In the genomic region with DNA sequence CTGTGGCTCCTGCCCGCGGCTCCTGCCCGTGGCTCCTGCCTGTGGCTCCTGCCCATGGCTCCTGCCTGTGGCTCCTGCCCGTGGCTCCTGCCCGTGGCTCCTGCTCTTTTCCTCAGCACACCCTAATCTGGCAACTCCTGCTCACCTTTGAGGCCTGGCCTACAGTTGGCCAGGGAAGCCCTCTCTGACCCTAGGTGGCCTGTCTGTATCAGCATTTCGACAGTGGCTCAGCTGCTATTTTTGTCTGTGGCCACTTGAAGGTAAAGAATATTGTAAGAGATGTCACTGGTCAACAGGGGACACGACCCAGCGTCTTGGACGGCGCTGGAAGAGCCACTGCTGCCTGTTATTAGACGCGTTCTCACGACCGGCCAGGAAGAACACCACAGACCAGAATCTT, we compare ENCODE assay signal across 22 mouse cellular contexts. TPM values are rescaled to one million over a fixed set of nuclear protein-coding genes. Genes with fewer than 3 reads are reported as not detected.
DNase-seq lines count a peak whose midpoint lies in the region; ATAC-seq and TF ChIP-seq lines count a peak whose summit lies in the region.
"Had no signal": no experiment of that assay in that cellular context is flagged by ENCODE, and none has a peak within 500 bp of the region (broad histone marks: within the 10 kb centered on the region; RNA-seq: fewer than 3 reads in every experiment).

No protein-coding gene starts in this region.

- H3K27me3 ChIP-seq in CH12.LX (replicated peaks): no peaks in the 10 kb centered on the region
- H3K27me3 ChIP-seq in heart, embryonic 13.5 days (replicated peaks): no peaks in the 10 kb centered on the region
- H3K27me3 ChIP-seq in limb, embryonic 10.5 days (ENCODE audit: low read depth, poor library complexity, severe bottlenecking): no peaks in the 10 kb centered on the region
- H3K27me3 ChIP-seq: embryonic facial prominence, embryonic 15.5 days; hindbrain, embryonic 12.5 days; kidney, embryonic 15.5 days; limb, embryonic 13.5 days; liver, embryonic 12.5 days had no signal

- H3K27ac ChIP-seq in CH12.LX (ENCODE audit: insufficient read depth, low read depth): peak overlapping the region; percentile 54
- H3K27ac ChIP-seq in heart, embryonic 13.5 days (replicated peaks): peak overlapping the region; percentile 59
- 0 out of 2 replicates have a peak overlapping the region, but pooled peaks have one; percentile 44 for H3K27ac ChIP-seq in limb, embryonic 10.5 days
- H3K27ac ChIP-seq: embryonic facial prominence, embryonic 15.5 days; hindbrain, embryonic 12.5 days; kidney, embryonic 15.5 days; limb, embryonic 13.5 days; liver, embryonic 12.5 days had no signal

- TF ChIP-seq CTCF in CH12.LX (conservative IDR thresholded peaks at IDR 0.05 in 1 of 2, IDR thresholded peaks at IDR 0.05 in 1 of 2; ENCODE audit: low read depth in 2 of 2, low read length in 2 of 2): no peak

- peaks cover 2 to 17% of the 10 kb centered on the region in 2 experiments; a peak in 3 of 4 replicates for H3K4me1 ChIP-seq in CH12.LX (ENCODE audit: control insufficient read depth in 1 of 2, insufficient read depth in 2 of 2)
- peaks cover 36% of the 10 kb centered on the region for H3K4me1 ChIP-seq in heart, embryonic 13.5 days
- H3K4me1 ChIP-seq in limb, embryonic 10.5 days: peaks cover 36% of the 10 kb centered on the region

- H3K9ac ChIP-seq in CH12.LX (ENCODE audit: insufficient read depth, low read depth): no peak overlapping the region
- H3K9ac ChIP-seq in heart, embryonic 13.5 days: no peak overlapping the region
- H3K9ac ChIP-seq: embryonic facial prominence, embryonic 15.5 days; hindbrain, embryonic 12.5 days; kidney, embryonic 15.5 days; limb, embryonic 13.5 days; liver, embryonic 12.5 days had no signal

- H3K36me3 ChIP-seq in CH12.LX (replicated peaks in 1 of 2; ENCODE audit: control insufficient read depth in 1 of 2, insufficient read depth in 1 of 2, low read length in 1 of 2): peaks cover 12 to 37% of the 10 kb centered on the region in 2 experiments
- H3K36me3 ChIP-seq in heart, embryonic 13.5 days: peaks cover 30% of the 10 kb centered on the region
- H3K36me3 ChIP-seq in limb, embryonic 10.5 days: peaks cover 11% of the 10 kb centered on the region

- peak overlapping the region in 1 of 3 experiments; percentile 23 for H3K4me3 ChIP-seq in CH12.LX (replicated peaks in 1 of 3; ENCODE audit: low read depth in 2 of 3, low read length in 2 of 3, poor library complexity in 1 of 3)
- no peak overlapping the region for H3K4me3 ChIP-seq in heart, embryonic 13.5 days
- H3K4me3 ChIP-seq in limb, embryonic 10.5 days: no peak overlapping the region
- H3K4me3 ChIP-seq: embryonic facial prominence, embryonic 15.5 days; hindbrain, embryonic 12.5 days; kidney, embryonic 15.5 days; limb, embryonic 13.5 days; liver, embryonic 12.5 days had no signal

- no peak for TF ChIP-seq POLR2A in CH12.LX (IDR thresholded peaks at IDR 0.05; ENCODE audit: low read depth, low read length)

- no peak for TF ChIP-seq RAD21 in CH12.LX (IDR thresholded peaks at IDR 0.05; ENCODE audit: low read depth, low read length)

- intact Hi-C loops in heart, postnatal 36 days (cut with DNase I): no loop called here

- H3K9me3 ChIP-seq in CH12.LX (replicated peaks; ENCODE audit: low read length): peaks cover 8% of the 10 kb centered on the region
- no peaks in the 10 kb centered on the region for H3K9me3 ChIP-seq in heart, embryonic 13.5 days
- no peaks in the 10 kb centered on the region for H3K9me3 ChIP-seq in limb, embryonic 10.5 days (replicated peaks)
- H3K9me3 ChIP-seq: hindbrain, embryonic 12.5 days; kidney, embryonic 15.5 days; limb, embryonic 13.5 days; liver, embryonic 12.5 days had no signal

- 74% methylated on average over 14 of the region's 14 CpGs for WGBS in heart, embryonic 13.5 days
- WGBS in limb, embryonic 10.5 days: 96% methylated on average over 14 of the region's 14 CpGs

- H3K79me2 ChIP-seq in CH12.LX (replicated peaks; ENCODE audit: control insufficient read depth, extremely low read depth, insufficient read depth, poor library complexity, severe bottlenecking): peaks cover 2% of the 10 kb centered on the region; the same call in 1 of the 2 replicates

- in situ Hi-C loops in CH12.LX (cut with MboI; ENCODE audit: low pct_ligation_motif_present, low pct_unique_long_range_greater_than_20kb, low sequenced_read_pairs): no loop called here

- DNase-seq in heart, adult 18-20 months: peak; percentile 63 to 78
- DNase-seq in heart, postnatal 36 days: no peak
- DNase-seq in CH12.LX (ENCODE audit: extremely low read depth): no peak
- DNase-seq in limb, embryonic 10.5 days (ENCODE audit: low spot score): no peak
- DNase-seq in Muller cell, postnatal 12 days (ENCODE audit: inconsistent ontology term): no peak
- DNase-seq in lung, postnatal 25 days (ENCODE audit: low spot score): no peak
- DNase-seq: adrenal gland, postnatal 25 days; cerebellum, adult 8-10 months; kidney, adult 11 months; kidney, postnatal 36 days; lung, adult 2 months; lung, postnatal 14 days; midbrain, embryonic 14.5 days; retina, postnatal 1 day; thymus, postnatal 14 days had no signal

- H3K4me2 ChIP-seq in CH12.LX (ENCODE audit: insufficient read depth, low read depth, poor library complexity, severe bottlenecking): no peak overlapping the region
- H3K4me2 ChIP-seq in heart, embryonic 13.5 days: no peak overlapping the region
- H3K4me2 ChIP-seq: embryonic facial prominence, embryonic 15.5 days; hindbrain, embryonic 12.5 days; kidney, embryonic 15.5 days; limb, embryonic 13.5 days; liver, embryonic 12.5 days had no signal

- dilution Hi-C loops in CH12.LX (cut with MboI; ENCODE audit: extremely low pct_ligation_motif_present, extremely low pct_unique_long_range_greater_than_20kb, low sequenced_read_pairs): no loop called here

- no peak for TF ChIP-seq EP300 in CH12.LX (IDR thresholded peaks at IDR 0.05; ENCODE audit: low read length)

- no peak for ATAC-seq in heart, embryonic 13.5 days (ENCODE audit: extremely low read depth, insufficient number of reproducible peaks, low FRiP score, low TSS enrichment)
- ATAC-seq: forebrain, embryonic 16.5 days; liver, embryonic 12.5 days had no signal

TF ChIP-seq in CH12.LX, 34 proteins besides CTCF, POLR2A, EP300 and RAD21:
- TF ChIP-seq PAX5 (IDR thresholded peaks at IDR 0.05; ENCODE audit: low read length) (no peak), KAT2A (IDR thresholded peaks at IDR 0.05; ENCODE audit: insufficient replicate concordance, low read length) (no peak), ZMIZ1 (IDR thresholded peaks at IDR 0.05; ENCODE audit: low read depth, low read length) (no peak), POLR2AphosphoS2 (IDR thresholded peaks at IDR 0.05; ENCODE audit: low read depth, low read length) (no peak), GABPA (IDR thresholded peaks at IDR 0.05; ENCODE audit: insufficient replicate concordance, low read depth, low read length) (no peak), E2F4 (IDR thresholded peaks at IDR 0.05; ENCODE audit: insufficient replicate concordance, low read depth, low read length) (no peak), USF2 (conservative IDR thresholded peaks at IDR 0.05; ENCODE audit: low read depth, low read length) (no peak), RCOR1 (conservative IDR thresholded peaks at IDR 0.05; ENCODE audit: low read depth, low read length) (no peak), JUN (IDR thresholded peaks at IDR 0.05; ENCODE audit: insufficient read depth, low read depth, low read length) (no peak), HCFC1 (IDR thresholded peaks at IDR 0.05; ENCODE audit: low read depth, low read length) (no peak), SIN3A (IDR thresholded peaks at IDR 0.05; ENCODE audit: low read length) (no peak), ETS1 (conservative IDR thresholded peaks at IDR 0.05; ENCODE audit: low read depth, low read length) (no peak)

RNA-seq across cellular contexts. Expression of gene Trak1, which starts 24.7 kb away (rescaled TPM):
- total RNA-seq in heart, adult 18-20 months (2021): 100 to 1,000 TPM; 294 to 298 TPM
- 100 to 1,000 TPM; 305 to 315 TPM for total RNA-seq in heart, postnatal 36 days (2021)
- total RNA-seq in CH12.LX (2012; rRNA removed): 16.5 and 18.1 TPM in 2 replicates
- total RNA-seq in CH12.LX (2014; rRNA removed): 7.0 and 8.2 TPM in 2 replicates
- 24.6 and 28.6 TPM in 2 replicates for polyA plus RNA-seq in CH12.LX (2012; ENCODE audit: insufficient read length, low read depth)
- polyA plus RNA-seq in heart, embryonic 13.5 days (2015; fragmentation: Nextera tagmentation; extraction: Ambion mirVana): 30.4 and 32.2 TPM in 2 replicates
- polyA plus RNA-seq in limb, embryonic 10.5 days (2016; fragmentation: Nextera tagmentation; extraction: Ambion mirVana): 9.6 and 12.2 TPM in 2 replicates

RNA-seq across cellular contexts. Expression of gene Ulk4, which starts 45.0 kb away (rescaled TPM):
- total RNA-seq in heart, adult 18-20 months (2021): under 1 TPM; 0.22 to 0.46 TPM
- total RNA-seq in heart, postnatal 36 days (2021): under 1 TPM; 0.17 to 0.46 TPM
- total RNA-seq in CH12.LX (2012; rRNA removed): 18.5 and 23.3 TPM in 2 replicates
- 1.4 and 1.6 TPM in 2 replicates for total RNA-seq in CH12.LX (2014; rRNA removed)
- 11.0 and 25.8 TPM in 2 replicates for polyA plus RNA-seq in CH12.LX (2012; ENCODE audit: insufficient read length, low read depth)
- 95.9 and 112 TPM in 2 replicates for polyA plus RNA-seq in heart, embryonic 13.5 days (2015; fragmentation: Nextera tagmentation; extraction: Ambion mirVana)
- 119 and 140 TPM in 2 replicates for polyA plus RNA-seq in limb, embryonic 10.5 days (2016; fragmentation: Nextera tagmentation; extraction: Ambion mirVana)

Comparison
In these comparisons a context has a peak if more than half of its experiments do, and no peak if none do; other contexts are left out.
1. DNase-seq: peak in heart, adult 18-20 months (2 of 2); none in heart, postnatal 36 days (0 of 2), CH12.LX (single experiment), limb, embryonic 10.5 days (single experiment), Muller cell, postnatal 12 days (single experiment) and lung, postnatal 25 days (single experiment).
2. RNA of gene Trak1, which starts 24.7 kb away (total RNA-seq): 305 to 315 TPM in heart, postnatal 36 days and 294 to 298 TPM in heart, adult 18-20 months; 7.0 to 18.1 TPM in CH12.LX; every median in the first group is over 10 times any median in the second.
3. Peak in every context shown above with its lines, with median percentiles within 50 percentile points of each other: H3K27ac ChIP-seq.